Mouse (Mus musculus) WW6 (cell line): ENCODE measurements around the gene Sh3bp1.
A peak's percentile ranks its signal among the peaks of the same experiment; 100 is the strongest.

ENCODE experiments used
- DNase-seq: peaks from one replicate; pipeline ENCODE4 v3.0.0-alpha.2; 2013; ENCODE audit warnings: low read depth, low spot score

Sh3bp1 gene

DNA sequence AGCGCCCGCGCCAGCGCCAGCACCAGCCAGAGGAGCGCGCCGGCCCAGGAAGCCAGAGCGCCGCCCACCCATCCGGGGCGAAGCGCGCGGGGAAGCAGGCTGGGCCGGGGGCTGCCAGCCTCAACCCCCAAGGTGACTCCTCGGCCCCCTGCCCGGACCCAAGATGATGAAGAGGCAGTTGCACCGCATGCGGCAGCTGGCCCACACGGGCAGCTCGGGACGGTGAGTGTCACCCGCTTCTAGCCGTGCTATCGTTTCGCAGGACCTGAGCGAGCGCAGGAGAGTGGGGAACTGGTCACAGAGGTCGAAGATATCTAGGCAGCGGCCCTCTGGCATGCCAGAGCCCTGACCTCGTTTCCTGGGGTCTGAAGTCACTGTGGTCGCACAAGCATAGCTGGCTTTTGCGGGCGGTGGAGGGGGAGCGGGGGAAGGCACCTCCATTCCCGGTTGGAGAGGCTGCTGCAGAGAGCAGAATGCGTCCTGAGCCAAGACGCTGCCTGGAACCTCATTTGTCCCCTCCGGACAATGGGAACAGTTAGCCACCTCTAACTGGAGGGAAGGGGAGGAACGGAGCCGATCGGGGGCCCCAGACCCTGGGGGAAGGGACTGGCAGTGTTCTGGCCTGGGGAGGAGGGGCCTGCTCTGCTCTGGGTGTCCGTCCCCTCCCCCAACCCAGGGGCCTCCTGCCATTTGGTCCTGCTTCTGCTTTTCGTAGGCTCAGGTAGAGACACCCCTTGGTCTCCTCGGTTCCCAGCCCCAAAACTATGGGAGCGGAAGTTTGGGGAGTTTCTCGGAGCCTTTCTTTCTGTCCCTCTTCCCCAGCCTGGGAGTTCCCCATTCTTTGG, at the start of gene Sh3bp1:
Gene Sh3bp1, plus strand, starts transcription at position 29 of the 845 bp plus-strand sequence.
- no peak for DNase-seq

DNA sequence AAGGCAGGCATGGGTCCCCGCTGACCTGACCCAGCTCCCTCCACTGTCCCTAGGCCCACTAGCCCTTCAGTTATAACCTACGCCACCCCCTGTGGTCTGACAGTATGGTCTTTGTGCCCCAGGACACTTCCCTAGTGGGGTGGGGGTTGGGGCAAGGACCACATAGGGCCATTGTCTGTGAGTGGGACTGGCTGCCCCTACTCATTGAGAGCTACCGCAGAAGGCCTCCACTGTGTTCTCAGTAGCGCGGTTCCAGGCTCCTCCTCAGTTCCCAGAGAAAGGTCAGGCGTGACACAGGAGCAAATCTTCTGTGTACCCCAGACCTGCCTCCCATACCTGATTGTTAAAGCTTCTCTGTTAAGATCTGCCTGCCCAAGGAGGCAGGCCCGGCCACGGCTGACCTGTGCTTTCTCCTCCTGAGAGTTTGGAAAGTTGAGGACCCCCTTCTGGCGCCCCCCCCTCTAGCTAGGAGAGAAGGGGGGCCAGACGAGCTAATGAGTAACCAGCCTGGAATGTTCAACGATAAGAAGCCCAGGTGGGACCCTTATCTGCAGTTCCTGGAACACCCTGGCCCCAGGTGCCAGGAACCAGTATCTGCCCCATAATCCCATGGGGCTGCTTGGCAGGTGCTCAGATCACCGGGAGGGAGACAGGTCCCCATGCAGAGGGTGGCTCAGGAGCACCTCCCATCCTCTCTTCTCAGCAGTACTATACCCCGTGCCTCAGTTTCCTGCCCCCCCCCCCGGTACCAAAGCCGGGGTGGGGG, 49.3 kb upstream of the Sh3bp1 start:
- no peak for DNase-seq

DNA sequence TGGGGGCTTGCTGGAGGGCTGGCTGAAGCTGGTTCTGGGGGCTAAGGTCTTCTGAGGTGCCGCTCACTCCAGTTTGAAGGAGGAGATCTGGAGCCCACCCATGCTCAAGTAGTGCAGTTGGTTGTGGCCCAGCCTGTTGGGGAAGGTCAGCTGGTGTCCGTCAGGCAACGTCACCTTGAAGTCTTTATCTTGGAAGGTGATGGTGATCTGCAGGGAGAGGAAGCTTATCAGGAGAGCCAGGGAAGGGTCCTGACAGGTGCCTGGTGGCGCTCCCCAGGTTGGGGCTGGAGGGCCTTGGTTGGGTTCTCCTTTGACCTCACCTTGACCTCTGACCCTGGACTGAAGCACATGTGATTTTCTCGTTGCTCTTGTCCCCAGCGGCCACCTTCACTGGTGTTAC, 48.6 kb upstream of the Sh3bp1 start:
- no peak for DNase-seq

DNA sequence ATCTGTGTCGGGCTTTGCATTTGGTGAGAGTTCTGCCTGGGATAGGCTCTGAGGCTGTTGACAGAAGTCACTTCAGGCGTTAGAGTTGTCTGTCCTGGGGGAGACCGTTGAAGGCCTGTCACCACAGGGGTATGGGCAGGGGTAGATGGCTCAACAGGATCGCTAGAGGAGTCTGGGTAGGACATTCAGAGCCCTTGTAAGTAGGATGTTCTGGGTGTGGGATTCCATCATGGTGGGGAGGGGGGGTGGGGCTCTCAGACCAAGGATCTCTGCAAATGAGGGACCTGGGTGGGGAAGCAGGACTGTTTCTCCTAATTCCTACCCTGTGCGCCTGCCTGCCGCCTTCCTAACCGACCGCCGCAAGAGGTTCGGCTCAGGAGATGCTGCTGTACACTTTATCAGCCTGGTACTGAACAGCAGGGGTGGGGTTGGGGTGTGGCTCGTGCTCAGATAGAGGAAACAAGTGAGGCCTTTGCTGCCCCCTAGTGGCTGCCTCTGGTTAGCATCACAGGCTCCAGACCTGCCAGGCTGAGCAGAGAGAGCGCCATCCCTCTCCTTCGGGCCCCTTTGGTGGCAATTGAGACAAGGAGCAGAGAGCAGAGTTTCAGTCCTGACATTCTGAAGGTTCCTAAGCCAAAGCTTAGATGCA, 47.9 kb upstream of the Sh3bp1 start:
- peak; percentile 81 for DNase-seq

DNA sequence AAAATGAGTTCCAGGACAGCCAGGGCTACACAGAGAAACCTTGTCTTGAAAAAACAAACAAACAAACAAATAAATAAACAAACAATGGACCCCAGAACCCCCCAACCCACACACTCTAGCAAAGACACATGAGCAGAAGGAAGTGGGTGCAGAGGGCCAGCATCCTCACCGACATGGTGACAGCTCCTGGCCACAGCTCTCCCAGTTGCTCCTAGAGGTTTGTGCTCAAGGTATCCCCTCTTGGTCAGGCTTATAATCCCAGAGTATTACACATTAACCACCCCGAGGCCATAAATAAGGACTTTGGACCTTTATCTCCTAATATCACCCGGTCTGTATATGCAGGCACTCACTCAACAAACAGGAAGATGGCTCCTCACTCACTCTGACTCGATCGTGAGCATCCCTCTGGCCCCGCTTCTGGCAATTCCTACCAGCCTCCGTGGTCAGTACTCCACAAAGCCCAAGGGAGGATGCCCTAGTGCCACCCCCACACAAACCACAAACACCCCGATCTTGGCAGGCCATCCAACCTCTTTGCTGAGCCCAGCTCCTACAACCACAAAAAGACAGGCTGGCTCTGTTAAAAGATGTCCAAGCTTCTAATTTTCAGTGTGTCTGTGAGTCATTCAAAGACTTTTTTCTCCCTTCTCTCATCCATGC, 44.1 kb upstream of the Sh3bp1 start, which contains the start of gene Lgals2:
Gene Lgals2, minus strand, starts transcription at position 227 of the 663 bp plus-strand sequence.
- no peak for DNase-seq

DNA sequence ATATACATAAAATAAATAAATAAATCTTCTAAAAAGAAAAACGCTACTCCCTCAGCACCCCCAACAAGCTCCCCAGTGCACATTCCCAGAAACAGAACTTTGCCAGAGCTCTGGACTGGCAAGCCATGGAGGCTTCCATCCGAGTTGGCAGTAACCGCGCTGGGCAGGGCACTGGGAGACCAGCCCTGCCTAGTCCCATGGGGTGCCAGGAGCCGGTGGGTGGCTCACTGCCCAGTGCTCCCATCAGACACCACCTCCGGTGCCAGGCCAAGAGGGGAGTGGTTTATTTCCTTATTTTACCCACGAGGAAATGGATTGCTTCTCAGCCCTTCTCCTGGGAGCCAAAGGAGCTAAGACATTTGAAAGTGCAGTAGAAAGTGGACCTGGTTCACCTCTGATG, 42.6 kb upstream of the Sh3bp1 start:
- DNase-seq, result no peak

DNA sequence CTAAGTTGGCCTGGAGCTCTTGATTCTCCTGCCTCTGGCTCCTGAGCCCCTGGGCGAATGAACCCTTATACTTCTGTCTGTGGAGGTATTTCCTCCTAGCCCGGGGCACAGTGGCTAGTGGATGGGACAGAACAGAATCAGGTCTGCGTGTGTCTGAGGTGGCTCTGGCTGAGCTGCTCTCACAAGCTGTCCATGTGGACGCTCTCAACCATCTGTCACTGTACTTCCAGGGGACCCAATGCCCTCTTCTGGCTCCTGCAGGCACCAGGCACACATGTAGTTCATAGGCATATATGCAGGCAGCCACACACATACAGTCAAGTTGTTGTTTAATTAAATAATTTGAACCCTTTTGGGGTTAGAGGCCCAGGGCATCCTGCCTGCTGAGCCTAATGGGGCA, 40.3 kb upstream of the Sh3bp1 start:
- no peak for DNase-seq

DNA sequence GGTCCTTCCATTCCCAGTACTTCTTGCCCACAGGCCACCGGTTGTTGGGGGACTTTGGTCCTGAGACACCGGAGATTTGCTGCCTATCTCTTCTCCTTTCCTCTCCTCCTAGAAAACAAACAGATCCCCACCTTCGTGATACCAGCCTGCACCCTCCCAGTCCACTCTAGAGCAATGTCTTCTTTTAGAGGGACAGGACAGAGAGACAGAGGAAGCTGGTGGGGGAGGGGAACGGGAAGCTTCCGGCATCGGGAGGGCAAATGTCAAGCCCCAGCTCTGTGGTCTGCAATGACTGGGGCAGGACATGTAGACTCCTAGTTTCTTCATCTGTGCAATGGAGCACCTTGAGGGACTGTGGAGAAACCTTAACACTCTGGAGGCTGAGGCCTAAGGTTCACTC, 39.9 kb upstream of the Sh3bp1 start:
- no peak for DNase-seq

DNA sequence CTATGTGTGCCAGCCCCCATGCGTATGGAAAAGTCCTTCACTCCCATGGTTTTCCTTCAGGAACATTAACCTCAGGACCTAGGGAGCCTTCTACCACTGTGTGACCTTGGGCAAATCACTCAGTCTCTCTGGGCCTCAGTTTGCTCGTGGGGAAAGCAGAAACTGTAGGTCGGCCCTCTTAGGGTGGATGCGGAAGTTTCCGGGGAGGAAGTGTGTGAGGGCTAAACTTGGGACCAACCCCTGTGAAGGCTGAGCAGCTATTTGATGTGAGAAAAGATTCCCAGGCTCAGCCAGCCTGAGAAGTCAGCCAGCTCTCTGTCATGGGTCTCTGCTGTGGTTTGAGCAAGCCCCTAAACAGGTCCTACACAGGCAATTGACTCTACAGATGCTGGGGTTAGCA, 37.3 kb upstream of the Sh3bp1 start:
- no peak for DNase-seq

DNA sequence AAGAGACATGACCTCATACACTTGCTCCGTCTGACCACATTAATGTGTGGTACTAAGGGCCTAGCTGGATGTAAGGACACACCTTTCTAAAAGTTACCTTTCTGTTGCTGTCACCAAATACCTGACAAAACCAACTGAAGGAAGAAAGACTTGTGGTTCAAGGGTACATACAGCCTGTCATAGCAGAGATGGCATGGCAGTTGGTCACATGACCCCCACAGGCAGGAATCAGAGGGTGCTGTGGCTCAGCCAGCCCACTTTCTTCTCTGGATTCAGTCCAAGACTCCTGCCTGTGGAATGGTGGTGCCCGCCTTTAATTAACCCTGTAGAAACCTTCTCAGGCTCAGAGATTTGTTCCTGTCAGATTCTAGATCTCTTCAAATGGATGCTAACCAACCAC, 36.4 kb upstream of the Sh3bp1 start:
- DNase-seq, result no peak

DNA sequence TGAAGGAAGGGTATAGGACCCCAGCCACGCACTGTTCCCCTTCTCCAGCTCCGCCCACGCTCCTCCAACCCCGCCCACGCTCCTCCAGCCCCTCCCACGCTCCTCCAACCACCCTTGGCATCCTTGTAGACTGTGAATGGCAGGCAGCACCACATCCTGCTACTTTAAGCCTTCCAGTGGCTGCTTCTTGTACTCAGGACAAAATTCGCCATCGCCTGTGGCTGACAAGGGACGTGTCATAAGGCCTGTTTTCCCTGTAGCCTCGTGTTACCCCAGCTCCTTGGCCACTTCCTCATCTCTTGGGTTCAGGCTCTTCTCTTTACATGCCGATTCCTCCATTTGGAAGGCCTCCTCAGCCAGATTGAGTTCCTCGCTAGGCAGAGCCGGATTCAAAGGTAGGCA, 35.7 kb upstream of the Sh3bp1 start:
- DNase-seq, result no peak

DNA sequence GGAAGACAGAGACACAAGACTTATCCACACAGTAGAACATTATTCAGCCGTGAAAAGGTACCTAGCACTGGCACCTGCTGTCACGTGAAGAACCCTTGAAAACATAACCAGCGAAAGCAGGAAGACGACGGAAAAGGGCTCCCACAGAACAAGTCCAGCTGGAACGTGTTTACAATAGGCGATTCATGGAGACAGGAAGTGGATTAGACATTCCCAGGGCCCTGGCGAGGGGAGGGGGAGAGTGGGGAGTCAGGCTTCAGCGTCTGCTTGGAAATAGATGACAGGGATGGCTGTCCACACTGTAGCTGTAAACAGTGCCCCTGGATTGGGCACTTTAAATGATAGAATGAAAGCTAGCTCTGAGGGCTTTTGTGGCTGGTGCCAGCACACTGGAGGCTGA, 31.2 kb upstream of the Sh3bp1 start:
- DNase-seq, result no peak

DNA sequence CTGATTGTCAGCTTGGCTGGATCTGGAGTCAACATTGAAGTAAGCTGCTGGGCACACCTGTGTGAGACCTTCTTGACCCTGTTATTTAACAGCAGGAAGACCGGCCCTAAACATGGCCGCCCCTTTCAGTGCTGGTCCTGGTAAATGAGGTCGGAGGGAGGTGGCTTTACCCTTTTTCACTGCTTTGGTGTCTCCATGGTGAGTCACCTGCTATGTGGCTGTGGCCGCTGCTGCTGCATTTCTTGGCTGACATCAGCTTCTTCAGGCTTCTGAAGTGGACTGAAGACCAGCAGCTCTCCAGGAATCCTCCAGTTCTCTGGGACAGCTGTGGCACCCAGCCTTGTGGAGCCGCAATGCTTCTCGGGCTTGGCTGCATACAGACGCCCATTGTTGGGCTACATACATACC, 30.7 kb upstream of the Sh3bp1 start:
- DNase-seq, result no peak

DNA sequence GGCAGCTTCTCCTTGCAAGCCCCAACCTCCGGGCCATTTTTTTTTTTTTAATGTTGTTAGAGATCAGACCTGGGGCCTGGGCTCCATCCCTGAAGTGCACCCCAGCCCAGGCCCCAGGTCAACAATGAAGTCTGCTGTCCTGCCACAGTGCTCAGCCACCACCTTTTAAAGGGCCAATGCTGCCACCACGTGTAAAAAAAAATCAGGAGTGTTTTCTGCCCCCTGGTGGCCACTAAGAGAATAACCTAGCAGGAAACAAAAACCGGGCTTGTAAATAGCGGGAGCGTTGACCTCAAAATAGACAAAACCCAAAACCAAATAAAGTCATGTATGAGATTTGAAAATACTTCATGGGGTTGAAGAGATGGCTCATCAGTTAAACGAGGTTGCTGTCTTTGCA, 29.8 kb upstream of the Sh3bp1 start:
- no peak for DNase-seq

DNA sequence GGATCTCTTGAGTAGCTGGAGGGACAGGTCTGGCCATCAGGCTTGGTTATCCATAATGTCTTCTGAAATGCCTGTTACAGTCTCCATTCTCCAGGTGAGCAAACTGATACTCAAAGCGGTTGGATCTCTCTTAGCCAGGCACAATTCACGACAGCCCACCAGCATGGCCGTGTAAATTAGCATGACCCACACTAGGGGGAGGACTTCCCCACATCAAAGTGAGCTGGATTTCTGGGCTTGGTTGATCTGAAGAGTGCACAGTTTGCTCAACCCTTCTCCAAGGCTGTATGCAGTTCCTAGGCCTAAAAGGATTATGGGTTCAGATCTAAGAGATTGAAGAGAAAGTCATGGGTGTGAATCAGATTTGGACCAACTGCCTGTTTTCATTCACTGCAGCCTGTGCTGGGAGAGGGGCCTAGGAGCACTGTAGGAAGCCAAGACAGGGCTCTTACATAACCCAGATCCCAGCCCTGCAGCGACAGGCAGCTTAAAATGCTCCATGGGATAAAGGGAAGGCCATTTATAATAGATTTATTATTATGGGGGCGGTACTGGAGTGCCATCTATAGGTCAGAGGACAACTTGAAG, 27.5 kb upstream of the Sh3bp1 start:
- no peak for DNase-seq

DNA sequence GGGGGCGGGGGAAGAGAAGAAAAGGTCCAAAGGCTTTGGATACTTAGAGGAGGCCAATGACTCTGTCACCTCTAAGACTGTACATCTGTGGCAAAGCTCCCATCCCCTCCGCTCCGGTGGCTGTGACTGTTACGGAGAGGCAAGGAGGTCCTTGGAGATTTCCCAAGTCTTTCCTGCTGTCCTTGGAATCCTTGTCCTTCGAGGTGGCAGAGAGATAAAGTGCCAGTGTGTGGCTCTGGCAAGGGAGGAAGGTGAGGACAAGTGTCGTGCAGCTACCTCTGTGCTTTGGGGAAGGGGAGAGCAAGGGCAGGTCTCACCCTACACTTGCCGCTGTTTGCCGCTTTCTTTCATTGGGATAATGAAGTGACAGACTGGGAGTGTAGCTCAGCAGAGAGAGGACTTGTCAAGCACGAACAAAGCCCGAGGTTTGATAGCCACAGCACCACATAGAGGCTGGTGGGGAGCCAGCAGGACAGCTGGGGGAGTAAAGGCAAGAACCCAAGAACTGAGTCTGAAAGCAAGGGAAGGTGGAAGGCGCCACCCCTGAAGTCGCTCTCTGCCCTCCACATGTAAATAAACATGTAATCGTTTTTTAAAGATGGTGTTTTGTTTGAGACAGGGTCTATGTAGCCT, 25.6 kb upstream of the Sh3bp1 start:
- DNase-seq, result no peak

DNA sequence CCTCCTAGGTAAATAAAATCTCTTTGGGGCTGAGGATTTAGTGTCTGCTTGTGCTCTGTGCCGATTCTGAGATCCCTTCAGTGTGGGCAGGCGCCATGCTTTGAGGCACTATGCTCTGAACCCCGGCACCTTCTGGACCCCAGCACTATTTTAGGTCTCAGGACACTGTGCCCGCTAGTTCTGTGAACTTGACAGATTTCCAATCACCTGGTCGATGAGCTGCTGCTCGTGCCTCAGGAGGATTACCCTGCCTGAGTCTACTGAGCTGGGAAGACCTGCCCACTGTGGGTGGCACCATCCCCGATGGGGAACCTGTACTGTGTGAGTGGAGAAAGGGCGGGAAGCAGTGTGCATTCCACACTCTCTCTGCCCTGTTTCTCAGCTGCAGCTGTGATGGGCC, 24.6 kb upstream of the Sh3bp1 start:
- DNase-seq, result no peak

DNA sequence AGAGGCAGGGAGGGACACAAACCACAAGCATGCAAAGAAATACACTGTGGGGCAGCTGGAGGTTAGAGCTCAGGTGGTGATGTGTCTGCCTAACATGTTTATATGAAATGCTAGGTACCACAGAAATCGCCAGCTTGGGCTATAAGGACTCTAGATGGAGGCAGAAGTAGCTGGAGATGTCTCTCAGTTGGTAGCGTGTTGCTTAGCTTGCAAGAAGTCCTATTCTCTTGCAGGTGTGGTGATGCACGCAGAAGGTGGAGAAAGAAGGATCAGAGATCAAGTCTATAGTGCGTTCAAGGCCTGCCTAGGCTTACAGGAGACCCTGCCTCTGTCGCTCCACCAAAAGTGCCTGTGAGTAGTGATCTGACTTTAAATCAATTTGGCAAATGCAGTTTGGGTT, 24.0 kb upstream of the Sh3bp1 start:
- no peak for DNase-seq

DNA sequence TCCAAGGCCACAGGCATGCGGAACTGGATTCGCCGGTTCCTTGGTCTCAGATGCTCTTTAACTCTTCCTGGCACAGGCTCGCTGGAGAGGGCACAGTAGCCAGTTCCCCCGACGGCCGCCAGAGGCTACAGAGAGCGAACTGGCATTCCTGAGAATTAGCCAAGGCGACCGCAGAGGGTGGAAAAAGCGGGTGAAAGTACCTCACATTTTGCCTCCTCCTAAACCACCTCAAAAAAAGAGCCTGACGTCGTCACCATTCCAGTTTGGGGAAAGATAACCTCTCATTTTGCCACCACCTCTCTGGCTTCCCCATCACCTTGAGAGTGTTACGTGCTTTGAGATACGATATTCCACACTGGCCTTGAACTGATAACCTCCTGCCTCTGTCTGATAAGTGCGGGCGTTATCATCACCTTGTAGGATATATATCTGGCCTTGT, 23.3 kb upstream of the Sh3bp1 start:
- no peak for DNase-seq

DNA sequence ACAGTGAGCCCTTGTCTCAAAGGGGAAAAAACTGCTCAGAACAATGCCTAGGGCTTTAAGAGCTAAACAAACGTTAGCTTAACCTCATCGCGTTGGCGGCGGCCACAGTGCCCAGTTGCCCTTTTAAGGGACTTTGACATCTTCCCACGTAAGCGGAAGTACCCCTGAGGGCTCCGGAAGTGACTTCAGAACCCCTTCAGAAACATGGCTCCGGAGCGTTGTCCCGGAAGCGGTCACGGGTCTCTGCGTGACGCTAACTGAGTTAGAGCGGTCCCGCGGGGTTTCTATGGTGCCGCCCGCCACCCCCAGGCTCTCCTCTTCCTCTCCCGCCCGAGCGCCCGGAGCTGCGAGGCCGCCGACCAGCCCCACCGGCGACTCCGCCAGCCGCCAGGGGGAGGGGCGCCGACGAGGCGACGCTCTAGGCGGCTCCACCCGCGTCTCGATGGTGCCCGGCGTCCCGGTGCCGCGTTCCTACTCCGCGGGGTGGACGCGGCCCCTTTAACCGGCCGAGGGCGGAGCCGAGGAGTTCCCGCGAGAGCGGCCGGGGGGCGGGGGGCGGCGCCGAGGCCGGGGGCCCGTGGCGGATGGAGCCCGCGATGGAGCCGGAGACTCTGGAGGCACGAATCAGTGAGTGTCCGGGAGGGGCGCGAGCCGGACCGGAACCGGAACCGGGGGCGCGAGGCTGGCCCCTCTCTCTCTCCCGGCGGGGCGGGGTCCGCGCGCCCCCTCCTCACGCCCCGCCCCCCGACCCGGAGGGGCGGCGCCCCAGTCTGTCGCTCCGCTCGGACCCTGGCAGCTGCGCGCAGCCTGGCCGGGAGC, 22.4 kb upstream of the Sh3bp1 start, which contains the start of gene Gga1:
Gene Gga1, plus strand, starts transcription at position 200 of the 819 bp plus-strand sequence.
- peak; percentile 81 for DNase-seq
